Mouse (Mus musculus): Measurements from ENCODE around the gene Uba5. TPM values are rescaled to one million over a fixed set of nuclear protein-coding genes. Genes with fewer than 3 reads are reported as not detected.
A peak's percentile ranks its signal among the peaks of the same experiment; 100 is the strongest.

Gene Uba5
- polyA plus RNA-seq, 1 experiment from 2014 or later, result 43.6 TPM

GRCm38 (mm10) chr9:104027186-104027585 is 35.7 kb downstream of the Uba5 start:
- Histone ChIP-seq H3K27ac (ENCODE audit: poor library complexity, severe bottlenecking) (no peak overlapping the region), H3K9ac (no peak overlapping the region), H3K36me3 (peaks cover 79% of the 10 kb centered on the region), H3K9me3 (replicated peaks) (0 out of 2 replicates have a peak, but pooled peaks cover 9% of the 10 kb centered on the region), H3K4me2 (no peak overlapping the region), H3K4me3 (no peak overlapping the region), H3K27me3 (replicated peaks) (no peaks in the 10 kb centered on the region), H3K4me1 (replicated peaks) (no peaks in the 10 kb centered on the region)
- 89% methylated on average over 8 of the region's 8 CpGs for WGBS
- ATAC-seq (ENCODE audit: insufficient number of reproducible peaks, low FRiP score), result no peak

DNA sequence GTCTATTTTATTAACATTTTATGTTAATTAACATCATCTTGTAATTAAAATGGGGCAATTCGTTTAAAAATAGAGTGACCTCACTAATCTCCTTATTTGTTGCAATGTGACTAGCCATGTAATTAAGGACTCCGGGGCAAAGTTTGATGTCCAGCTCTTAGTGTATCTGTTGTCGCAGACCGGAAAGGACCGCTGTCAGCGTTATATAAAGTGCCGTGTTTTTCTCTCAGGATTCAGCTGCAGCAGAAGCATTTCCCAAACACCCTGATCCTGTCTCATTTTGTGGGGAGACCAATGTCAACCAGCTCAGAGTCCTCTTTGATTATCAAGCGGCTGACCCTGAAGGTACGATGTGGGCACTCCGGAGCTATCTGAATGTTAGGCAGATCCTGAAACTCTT is 41.9 kb downstream of the Uba5 start:
- H3K4me1 ChIP-seq (replicated peaks), result no peaks in the 10 kb centered on the region
- H3K9me3 ChIP-seq (replicated peaks), result no peaks in the 10 kb centered on the region
- peaks cover 88% of the 10 kb centered on the region for H3K36me3 ChIP-seq
- H3K27me3 ChIP-seq (replicated peaks), result no peaks in the 10 kb centered on the region
- no peak for ATAC-seq (ENCODE audit: insufficient number of reproducible peaks, low FRiP score)
- no peak overlapping the region for H3K27ac ChIP-seq (ENCODE audit: poor library complexity, severe bottlenecking)
- WGBS, result 89% methylated on average over 10 of the region's 10 CpGs
- H3K4me3 ChIP-seq, result no peak overlapping the region
- no peak overlapping the region for H3K9ac ChIP-seq
- no peak overlapping the region for H3K4me2 ChIP-seq

DNA sequence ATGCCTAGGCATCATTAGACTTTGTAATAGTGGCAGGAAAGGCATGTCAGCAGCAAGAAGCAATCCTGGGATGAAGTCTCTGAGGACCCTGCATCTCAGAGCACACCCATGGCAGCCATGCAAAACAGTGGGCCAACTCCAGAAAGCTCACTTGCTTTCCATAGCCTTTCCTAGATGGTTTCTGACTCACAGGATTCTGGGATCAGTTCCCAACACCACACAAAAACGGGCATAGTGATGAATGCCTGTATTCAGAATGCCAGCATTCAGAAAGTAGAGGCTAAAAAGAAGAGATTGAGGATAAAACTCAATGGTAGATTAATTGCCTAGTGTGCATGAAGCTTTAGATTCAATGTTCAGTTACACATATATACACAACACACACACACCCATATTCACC is 48.4 kb downstream of the Uba5 start:
- H3K9me3 ChIP-seq (replicated peaks), result no peaks in the 10 kb centered on the region
- H3K27ac ChIP-seq (ENCODE audit: poor library complexity, severe bottlenecking), result no peak overlapping the region
- H3K4me2 ChIP-seq, result no peak overlapping the region
- H3K4me3 ChIP-seq, result no peak overlapping the region
- H3K9ac ChIP-seq, result no peak overlapping the region
- H3K27me3 ChIP-seq (replicated peaks), result no peaks in the 10 kb centered on the region
- no peaks in the 10 kb centered on the region for H3K4me1 ChIP-seq (replicated peaks)
- H3K36me3 ChIP-seq, result peaks cover 66% of the 10 kb centered on the region
- 71% methylated on average over 1 of the region's 1 CpGs for WGBS
- no peak for ATAC-seq (ENCODE audit: insufficient number of reproducible peaks, low FRiP score)

- H3K9ac ChIP-seq, result peak overlapping the region; percentile 84
- peak; percentile 54 for ATAC-seq (ENCODE audit: insufficient number of reproducible peaks, low FRiP score)
- H3K9me3 ChIP-seq (replicated peaks), result no peaks in the 10 kb centered on the region
- WGBS, result under 1% methylated on average over 37 of the region's 37 CpGs
- peak overlapping the region; percentile 72 for H3K4me2 ChIP-seq
- H3K27ac ChIP-seq (ENCODE audit: poor library complexity, severe bottlenecking), result peak overlapping the region; percentile 86
- H3K27me3 ChIP-seq (replicated peaks), result no peaks in the 10 kb centered on the region
- H3K4me3 ChIP-seq, result peak overlapping the region; percentile 84
- peaks cover 23% of the 10 kb centered on the region for H3K4me1 ChIP-seq (replicated peaks)
- peaks cover 14% of the 10 kb centered on the region for H3K36me3 ChIP-seq
Observed at GRCm38 (mm10) chr9:104002913-104003330, 60.0 kb downstream of the Uba5 start.

DNA sequence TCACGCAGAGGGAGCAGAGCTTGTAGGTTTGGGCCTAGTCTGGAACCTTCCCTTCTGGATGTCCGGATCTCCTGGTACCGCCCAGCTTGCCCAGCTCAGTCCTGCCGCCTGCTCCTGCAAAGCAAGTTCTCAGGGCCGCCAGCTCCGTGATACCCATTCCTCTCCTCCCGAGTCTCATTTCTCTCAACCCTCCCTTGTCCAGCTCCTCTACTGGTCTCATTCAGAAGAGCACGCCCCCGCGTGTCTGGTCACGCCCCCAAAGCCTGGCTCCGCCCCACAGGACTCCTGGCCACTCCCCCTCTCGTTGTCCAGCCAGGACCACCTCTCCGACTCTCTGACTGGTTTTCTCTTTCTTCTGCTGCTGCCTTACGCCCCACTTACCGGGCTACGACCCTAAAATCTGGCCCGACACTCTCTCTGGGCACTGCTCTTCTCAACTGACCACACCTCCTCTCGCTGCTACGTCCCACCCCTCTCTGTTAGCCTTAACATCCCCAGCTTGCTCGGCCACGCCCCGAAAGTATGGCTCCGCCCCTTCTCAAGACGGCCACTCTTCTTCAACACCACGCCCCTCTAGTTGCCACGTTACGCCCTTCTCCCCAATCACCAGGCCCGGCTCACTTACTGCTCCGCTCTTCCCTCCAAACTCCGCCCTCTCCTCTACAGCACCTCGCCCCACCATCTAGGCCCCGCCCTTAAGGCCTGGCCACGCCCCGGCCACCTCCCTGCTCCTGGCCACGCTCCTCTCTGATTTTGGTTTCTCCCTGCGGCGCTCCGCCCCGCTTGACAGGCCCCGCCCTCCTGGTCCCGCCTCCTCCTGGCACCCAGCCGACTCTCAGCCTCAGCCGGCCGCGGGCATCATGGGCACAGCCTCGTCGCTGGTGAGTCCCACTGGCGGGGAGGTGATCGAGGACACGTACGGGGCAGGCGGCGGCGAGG is 60.7 kb downstream of the Uba5 start, which contains the start of gene Nphp3:
TSS of gene Nphp3 (plus strand) at position 624 of the 939 bp plus-strand sequence.
- no peaks in the 10 kb centered on the region for H3K27me3 ChIP-seq (replicated peaks)
- WGBS, result under 1% methylated on average over 55 of the region's 55 CpGs
- peak within 1 kb of the TSS; percentile 72 for H3K4me2 ChIP-seq
- H3K4me1 ChIP-seq (replicated peaks), result peaks cover 23% of the 10 kb centered on the region
- peak within 1 kb of the TSS; percentile 84 for H3K9ac ChIP-seq
- peak; percentile 96 for ATAC-seq (ENCODE audit: insufficient number of reproducible peaks, low FRiP score)
- H3K9me3 ChIP-seq (replicated peaks), result no peaks in the 10 kb centered on the region
- H3K36me3 ChIP-seq, result peaks cover 13% of the 10 kb centered on the region
- peak within 1 kb of the TSS; percentile 86 for H3K27ac ChIP-seq (ENCODE audit: poor library complexity, severe bottlenecking)
- H3K4me3 ChIP-seq, result peak within 1 kb of the TSS; percentile 84

DNA sequence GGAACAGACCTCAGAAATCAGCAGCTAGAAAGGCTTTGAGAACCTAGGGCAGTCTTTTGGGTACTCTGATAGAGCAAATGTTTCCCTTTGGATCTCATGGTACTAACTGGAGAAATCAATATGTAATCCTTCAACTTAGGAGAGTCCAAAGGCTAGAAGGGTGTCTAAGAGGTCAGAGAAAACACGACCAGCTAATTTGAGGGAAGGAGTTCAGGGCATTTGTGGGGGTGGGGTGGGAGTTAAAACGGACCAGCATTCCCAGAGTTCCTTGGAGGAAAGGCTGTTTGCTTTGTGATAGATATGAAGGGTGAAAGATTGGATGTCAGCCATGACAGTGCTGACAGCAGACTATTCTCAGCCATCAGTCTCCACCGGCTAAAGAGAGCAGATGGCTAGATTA is 62.3 kb downstream of the Uba5 start:
- Histone ChIP-seq H3K4me3 (no peak overlapping the region), H3K36me3 (peaks cover 3% of the 10 kb centered on the region), H3K9ac (no peak overlapping the region), H3K4me2 (no peak overlapping the region), H3K27me3 (replicated peaks) (no peaks in the 10 kb centered on the region), H3K9me3 (replicated peaks) (no peaks in the 10 kb centered on the region), H3K4me1 (replicated peaks) (peaks cover 23% of the 10 kb centered on the region), H3K27ac (ENCODE audit: poor library complexity, severe bottlenecking) (peak overlapping the region; percentile 4; the same call in 1 of the 2 replicates)
- ATAC-seq (ENCODE audit: insufficient number of reproducible peaks, low FRiP score), result no peak
- 7% methylated on average over 3 of the region's 3 CpGs for WGBS

Other genes starting within 250 kb of the Uba5 start
- gene Nphp3, start 60.6 kb downstream of the Uba5 start, polyA plus RNA-seq (2016; fragmentation: Nextera tagmentation; extraction: Ambion mirVana), result 6.8 and 7.7 TPM in 2 replicates
- not detected in 2 replicates for gene Gm28305, start 22.5 kb downstream of the Uba5 start, polyA plus RNA-seq (2016; fragmentation: Nextera tagmentation; extraction: Ambion mirVana)
- gene Acad11, start 243 bp upstream of the Uba5 start, polyA plus RNA-seq (2016; fragmentation: Nextera tagmentation; extraction: Ambion mirVana), result 10.1 and 10.4 TPM in 2 replicates
- gene Ackr4, start 63.8 kb upstream of the Uba5 start, polyA plus RNA-seq (2016; fragmentation: Nextera tagmentation; extraction: Ambion mirVana), result 1.2 and 1.3 TPM in 2 replicates
- gene Dnajc13, start 199.8 kb upstream of the Uba5 start, polyA plus RNA-seq (2016; fragmentation: Nextera tagmentation; extraction: Ambion mirVana), result 23.1 and 24.4 TPM in 2 replicates